Mouse (Mus musculus) monocyte, adult 2 months (primary cell): ENCODE measurements at regions not wholly inside any gene's neighbourhood (a gene's known extent, or its start where the extent isn't known, plus 50 kb on each side); places are given as distances from the start of the nearest gene placed in this dataset.

Source experiments
- DNase-seq, 2 experiments: peaks; one replicate each; pipeline ENCODE4 v3.0.0; 2022; ENCODE audit warnings: low spot score in 2 of 2, low read depth in 1 of 2

DNA sequence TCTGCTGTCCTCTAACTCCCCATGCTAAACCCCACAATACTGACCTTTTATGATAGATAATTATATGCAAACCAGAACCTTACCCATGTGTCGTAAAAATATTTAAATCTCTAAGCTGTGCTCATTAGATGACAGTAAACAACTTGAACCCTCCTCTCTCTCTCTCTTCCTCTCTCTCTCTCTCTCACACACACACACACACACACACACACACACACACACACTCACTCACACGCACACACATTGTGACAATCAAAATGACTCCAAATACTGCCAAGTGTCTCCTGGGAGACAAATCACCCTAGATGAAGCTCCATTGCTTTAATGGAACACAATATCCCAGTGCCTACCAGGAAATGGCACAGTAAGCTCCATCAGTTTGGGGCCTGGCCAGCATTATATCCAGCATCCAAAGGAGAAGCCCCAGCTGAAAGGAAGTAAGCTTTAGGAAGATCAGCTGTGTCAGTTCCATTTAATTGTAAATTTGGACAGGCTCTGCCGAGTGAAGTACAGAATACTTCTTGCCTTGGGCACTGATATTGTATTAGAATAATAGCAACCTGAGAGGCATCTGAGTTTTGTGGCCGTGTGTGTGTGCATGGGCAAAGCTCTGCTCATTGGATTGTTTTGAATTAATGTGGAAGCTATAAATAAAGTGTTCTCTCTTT is 220.7 kb downstream of the Fam84b start:
- DNase-seq: no peak

DNA sequence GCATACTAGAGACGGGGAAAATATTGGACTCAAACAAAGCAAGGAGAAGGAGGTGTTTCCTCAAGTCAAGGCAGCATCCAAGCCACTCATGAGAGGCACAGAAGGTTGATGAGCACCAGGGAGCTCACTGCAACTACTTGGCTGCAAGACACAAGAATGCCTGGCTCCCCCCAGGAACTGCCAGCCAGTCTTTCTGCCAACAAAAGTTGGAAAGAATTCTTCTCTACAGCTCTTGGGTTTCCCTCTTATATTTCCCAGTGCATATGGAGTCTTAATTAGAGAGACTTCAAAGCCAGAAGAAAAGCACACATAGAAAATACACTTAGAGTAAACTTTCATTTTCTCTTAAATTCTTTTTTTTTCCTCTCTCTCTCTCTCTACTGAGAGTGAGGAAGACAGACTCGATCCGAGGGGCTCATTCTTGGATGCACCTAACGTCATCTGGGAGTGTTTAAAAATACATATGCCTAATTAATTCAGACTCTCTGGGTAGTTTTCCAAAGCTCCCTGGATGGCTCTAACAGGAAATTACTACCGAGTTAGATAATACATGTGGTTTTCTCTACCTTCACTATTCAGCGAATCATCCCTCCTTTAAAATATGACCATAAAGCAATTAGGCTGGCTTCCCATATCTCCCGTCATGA is 222.7 kb downstream of the Fam84b start:
- DNase-seq: no peak

DNA sequence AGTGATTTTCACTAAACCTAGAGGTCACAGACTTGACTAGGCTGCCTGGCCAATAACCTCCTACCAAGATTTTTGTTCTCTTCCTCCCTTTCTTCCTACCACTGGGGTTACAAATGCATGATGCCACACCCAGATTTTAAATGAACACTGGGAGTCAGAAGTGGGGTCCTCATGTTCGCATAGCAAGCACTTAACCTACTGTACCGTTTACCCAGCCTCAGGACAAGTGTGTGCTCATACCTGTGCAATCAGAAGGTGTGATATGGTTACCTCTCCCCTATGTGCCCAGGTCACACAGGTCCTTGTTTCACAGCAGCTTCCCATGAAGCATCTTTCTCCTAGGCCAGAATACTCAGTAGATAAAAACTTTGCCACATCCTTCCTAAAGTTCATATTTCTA is 234.8 kb downstream of the Fam84b start:
- no peak for DNase-seq

DNA sequence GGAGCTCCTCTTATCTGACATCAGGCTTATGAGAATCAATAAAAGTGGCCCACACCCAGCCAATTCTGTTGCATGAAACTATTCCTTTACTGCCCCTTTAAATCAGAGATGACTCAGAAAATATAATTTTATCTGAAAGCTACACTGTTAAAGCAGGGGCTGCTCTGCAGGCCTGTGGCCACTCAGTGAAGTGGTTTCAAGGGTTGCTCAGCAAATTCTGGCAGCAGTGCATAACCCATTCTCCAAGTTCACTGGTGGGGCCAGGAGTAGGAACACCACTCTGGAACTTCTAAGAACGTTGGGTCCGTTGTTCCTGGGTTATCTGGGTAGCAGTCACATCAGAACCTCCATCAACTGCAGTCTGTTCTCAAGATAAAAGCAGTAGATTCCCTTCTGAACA is 236.2 kb downstream of the Fam84b start:
- DNase-seq: no peak

DNA sequence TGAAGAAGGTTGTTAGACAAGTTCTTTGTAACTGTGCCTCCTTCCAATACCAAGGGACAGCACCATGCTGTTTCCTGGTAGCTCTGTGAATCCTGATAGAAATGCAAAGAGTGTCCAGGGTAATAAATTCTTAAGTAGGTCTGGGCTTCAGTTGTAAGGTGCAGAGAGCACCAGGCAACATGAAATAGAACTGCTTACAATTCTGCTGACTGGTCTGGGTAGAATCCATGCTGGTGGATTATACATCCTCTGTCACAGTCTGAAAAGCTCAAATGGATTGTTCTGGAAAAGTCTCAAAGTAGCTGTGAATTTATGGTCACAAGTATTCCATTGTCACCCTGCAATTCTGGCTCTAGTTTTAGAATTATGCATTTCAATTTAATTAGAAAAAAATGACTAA is 251.7 kb downstream of the Fam84b start:
- no peak for DNase-seq

DNA sequence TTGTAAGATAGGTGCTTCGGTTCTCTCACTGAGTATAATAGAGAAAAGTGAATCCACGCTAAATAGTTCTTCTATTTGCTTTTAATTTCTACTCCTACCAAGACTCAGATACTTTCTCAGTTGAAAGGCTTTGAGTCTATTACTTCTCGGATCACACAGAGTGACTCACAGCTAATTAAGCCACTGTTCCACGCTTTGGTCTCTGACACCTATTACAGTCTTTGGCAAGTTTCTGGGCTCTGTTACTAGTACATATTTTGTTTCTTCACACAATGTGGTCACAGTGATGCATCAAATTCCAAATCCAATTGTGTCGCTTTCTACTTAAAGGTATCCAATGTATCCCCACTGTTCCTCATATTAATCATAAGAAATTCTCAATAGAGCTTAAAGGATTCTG is 276.5 kb downstream of the Fam84b start:
- DNase-seq: no peak

DNA sequence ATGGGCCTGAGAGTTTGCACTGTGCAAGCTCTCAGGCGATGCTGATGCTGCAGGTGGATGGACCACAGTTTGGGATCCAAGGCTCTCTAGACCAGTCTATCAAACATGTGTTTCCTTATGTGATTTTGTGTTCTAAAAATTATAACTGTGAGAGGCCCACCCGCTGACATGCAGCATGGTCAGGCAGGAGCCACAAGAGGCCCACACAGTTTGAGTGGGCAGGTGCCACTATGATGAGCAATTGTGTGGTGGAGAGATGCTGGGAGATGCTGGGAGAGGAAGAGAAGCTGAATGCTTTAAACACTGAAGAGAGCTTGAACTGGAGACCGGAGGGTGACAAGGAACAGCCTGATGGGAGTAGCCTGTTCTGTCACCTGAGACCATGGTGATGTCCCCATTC is 287.3 kb downstream of the Fam84b start:
- DNase-seq: no peak

DNA sequence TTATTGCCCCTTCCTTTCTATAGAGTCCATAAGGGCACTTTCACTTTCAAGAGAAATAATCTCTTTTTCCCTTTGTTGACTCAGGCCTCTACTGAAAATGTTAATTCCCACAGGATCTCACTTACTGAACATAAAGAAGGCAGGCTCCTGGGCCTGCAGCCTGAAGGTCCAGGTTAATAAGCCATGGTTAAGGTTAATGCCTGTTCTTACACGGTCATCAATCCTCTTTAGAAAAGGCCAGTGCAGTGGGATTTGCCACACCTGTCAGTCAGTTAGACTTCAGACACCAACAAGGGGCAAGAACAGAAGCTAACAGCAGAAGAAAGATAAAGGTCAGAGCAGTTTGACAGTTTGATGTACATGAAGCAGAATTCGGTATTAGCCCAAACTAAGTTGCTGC is 288.6 kb downstream of the Fam84b start:
- DNase-seq: no peak

DNA sequence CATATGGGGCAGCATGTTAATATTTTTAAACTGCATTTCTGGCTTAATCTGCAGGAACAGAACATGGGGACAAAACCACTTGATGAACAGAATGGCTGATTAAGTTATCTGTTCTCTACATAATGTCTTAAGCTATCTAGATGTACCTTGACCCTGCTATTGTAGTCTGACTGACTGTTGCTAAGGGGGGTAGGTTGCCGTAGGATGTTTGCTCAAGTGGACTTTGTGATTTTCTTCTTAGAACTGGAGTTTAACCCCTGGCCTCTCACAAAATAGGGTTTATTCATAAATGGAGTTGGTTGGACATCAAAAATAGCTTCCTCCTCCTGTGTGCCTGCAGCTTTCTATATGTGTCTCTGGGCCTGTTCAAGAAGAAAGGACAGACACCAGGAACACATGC is 292.9 kb downstream of the Fam84b start:
- DNase-seq: no peak

DNA sequence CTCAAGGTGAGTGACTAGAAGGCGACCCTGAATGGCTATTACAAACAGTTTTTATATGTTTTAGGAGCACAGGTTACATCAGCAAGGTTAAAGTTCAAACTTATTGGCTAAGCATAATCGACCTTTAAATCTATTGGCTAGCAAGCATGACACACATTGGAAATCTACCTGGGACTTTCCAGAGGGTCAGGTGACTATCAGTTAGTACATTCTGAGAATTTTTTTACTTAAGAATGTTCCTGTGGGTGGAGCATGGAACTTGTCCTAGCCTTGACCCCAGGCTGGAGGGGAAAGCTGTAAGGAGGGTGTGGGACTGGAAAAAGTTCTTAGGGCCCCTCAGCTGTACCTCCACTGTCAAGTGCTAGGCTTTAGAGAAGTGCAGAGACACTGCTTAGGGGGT is 297.9 kb downstream of the Fam84b start:
- DNase-seq: no peak

DNA sequence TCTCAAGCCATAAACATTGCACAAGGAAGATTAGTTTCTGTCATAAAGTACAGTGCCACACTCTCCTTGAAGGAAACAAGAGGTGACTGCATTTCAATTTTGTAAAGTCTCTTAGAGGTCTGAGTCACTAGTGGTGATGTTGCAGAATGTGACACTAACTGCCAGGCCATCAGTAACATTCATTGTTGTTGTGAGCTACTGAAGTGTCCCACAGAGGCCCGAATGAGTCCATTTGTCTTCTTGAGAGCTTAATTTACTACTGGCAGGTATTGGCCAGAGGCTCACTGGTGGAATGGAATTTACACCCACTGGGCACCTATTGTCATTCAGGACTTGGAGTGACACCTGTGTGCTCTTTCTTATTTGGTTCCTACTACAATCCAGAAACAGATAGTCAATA is 299.0 kb downstream of the Fam84b start:
- DNase-seq: no peak

DNA sequence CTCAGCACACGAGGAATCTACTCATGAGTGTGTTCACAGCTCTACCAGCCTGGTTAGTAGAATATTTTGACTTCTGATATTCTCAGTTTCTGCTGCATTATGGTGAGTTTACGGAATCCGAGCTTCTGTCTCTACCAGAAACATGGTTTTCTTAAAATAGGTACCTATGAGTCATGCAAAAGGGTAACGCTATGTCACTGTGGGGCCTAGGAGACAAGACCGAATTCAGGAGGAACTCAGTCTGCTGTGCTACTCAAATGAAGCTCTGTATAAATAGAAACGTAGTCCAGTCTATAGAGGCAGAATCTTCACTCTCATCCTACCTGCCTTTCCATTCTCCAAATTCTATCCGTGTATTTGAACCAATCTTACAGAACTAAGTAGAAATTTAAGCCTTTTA is 305.5 kb downstream of the Fam84b start:
- DNase-seq: no peak

DNA sequence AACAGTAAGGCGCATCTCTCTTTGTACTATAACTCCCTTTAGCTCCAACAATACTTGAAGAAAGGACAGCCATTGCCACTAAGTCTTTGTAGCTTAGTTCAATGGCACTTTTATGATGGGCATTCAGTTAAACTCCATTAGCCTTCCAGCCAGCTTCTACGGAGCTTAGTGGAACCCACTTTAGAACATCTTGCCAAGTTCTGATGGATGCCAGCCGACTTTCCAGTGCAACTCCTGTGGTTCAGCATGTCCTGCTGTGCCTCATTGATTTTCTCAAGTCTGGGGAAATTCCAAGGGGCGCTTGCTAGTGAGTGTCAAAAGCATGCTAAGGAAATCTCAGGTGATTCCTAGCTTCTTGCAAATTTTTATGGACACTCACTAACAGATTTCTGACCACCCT is 316.4 kb downstream of the Fam84b start:
- no peak for DNase-seq

DNA sequence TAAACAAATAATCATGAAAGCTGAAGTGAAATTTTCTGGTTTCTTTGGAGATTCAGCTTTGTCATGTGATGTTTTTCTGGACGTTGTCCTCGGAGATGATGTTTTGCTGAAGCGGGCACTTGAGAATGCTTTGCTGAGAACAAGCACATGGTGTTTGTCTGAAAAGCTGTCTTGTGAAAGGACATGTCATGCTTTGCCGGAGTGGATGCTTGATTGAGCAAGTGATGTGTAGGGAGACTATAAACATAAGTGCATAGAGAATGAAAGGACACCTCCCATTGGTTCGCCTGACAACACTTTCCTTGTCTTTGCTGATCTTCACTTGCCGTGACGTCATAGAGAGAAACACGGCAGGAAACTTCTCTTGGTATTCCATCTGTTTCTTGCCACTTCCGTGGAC is 318.9 kb downstream of the Fam84b start:
- no peak for DNase-seq

DNA sequence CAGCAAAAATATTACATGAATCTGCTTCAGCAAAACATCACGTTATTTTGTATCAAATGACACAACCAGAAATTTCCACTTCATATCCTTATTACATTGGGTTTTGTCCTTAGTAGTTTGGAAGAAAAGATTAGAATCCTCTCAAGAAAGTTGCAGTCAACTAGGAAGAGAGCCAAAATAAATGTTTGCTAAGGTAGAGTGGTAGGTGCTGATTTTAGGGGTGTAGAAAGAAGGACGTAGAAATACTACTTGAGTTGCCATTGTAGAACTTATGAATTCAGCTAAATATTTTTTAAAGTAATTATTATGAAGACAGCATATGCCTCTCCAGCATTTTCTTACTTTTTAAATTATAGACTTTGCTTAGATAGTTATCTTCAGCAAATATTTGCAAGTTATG is 336.8 kb downstream of the Fam84b start:
- no peak for DNase-seq

DNA sequence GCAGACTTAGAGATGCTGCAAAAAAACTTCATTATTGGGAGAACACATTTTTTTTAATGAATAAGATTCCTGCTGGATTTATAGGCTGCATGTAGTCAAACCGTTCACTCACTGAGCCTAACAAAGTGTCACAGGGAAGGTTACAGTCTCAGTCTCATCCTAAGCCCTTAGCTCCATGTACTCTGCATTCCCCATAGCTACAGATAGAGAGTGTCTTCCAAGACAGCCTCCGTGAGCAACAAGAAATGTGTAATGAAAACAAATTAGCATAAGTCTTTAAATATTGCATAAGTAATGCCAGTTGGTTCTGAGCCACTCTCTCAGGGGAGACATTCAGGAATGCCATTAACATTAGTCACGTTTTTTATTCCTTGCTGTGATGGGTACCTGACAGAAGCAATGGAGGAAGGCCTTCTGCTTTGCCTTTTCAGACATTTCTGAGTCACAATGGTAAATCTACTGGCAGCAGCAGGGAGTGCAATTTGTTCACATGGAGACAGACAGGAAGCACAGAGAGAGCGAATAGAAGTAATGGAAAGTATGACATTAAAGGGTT is 376.7 kb downstream of the Fam84b start:
- DNase-seq: no peak

DNA sequence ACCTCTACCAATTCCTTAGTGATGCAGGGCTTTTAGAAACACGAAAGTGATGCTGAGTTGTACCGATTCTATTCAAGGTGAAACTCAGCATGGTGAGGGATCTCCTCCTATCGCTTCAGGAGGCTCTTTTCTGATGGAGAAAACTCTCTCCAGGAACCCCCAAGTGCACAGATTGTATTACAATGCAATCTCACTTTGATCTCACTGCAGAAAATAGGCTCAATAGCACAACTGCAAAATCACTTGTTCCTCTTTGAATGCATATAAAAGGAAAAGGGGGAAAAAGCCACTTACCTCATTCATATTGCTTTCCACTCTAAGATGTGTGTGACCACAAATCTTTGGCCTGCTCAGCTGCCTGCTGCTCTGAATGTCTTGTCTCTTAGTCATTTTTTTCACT is 378.5 kb downstream of the Fam84b start:
- no peak for DNase-seq

DNA sequence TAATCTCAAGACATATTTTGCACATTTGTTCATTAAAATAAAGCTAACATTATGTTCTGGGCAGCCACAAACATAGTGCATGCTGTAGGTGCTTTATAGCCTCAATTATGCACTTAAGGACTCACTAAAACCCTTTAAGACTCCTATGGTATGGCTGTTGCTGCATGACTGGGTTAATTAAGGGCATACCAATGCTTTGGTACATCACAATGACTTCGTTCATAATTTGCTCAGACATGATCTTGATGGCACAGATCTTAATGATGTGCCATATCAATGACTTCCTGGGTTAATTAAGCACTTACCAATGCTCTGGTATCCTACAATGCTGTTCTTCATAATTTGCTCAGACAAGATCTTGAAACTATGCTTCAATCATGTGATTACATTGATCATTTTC is 415.5 kb upstream of the 4933412E24Rik start:
- no peak for DNase-seq

DNA sequence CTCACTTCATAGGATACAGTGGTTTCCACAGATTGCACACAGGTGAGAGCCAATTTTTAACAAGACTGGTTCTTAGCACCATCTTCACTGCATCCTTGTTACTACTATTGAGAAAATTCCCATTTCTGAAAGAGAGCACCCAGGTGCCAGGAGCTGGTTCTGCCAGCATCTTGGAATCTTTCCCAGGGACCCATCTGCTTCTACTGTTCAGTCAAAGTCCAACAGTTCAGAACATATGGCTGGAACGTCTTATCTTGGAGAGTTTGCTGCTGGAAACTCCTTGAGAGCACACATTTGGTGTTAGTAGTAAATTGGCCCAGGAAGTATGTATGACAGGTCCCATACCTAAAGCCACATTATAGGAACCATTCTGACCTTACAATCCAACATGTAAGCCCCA is 402.7 kb upstream of the 4933412E24Rik start:
- DNase-seq: no peak

DNA sequence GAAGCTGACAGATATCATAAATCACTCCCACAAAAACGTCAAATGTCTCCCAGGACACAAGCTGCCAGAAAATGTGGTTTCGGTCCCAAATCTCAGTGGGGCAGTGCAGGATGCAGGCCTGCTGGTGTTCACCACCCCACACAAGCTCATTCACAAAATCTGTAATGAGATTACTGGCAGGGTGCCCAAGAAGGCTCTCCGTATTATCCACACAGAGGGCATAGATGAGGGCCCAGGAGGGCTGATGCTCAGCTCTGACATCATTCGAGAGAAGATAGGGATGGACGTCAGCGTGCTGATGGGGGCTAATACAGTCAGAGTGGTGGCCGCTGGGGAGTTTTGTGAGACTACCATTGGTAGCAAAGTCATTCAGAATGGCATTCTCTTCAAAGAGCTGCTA is 375.9 kb upstream of the 4933412E24Rik start:
- no peak for DNase-seq

DNA sequence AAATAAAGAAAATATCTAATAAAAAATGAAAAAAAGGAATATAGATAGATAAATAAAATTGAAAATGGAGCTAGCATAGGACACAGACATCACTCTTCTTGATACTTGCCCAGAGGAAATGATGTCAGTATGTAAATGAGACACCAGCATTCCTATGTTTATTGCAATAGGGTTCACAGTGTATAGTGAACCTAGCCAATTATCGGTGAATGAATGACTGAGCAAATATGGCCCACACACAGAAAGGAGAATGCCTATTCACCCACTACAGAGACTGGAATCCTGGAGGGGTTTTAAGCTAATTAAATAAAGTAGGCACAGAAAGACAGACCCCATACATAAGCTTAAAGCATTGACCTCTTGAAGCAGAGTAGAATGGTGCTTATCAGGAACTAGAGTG is 373.9 kb upstream of the 4933412E24Rik start:
- DNase-seq: no peak

DNA sequence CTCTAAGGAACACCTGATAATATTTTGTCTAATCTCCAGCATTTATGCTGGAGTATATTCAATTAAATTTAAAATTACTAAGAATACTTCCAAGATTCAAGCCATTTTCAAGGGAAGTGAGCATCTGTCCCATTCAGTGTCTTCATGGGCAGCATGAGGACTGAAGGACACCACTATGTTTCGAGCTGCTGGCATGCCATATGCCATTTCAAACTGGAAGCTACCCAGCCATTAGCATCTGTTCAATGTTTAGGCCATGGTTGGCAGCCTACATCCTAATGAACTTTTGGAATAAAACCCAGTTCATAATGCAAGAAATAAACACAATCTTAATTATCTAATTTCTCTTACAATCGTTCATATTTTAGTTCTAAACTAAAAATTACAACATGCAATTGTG is 371.5 kb upstream of the 4933412E24Rik start:
- no peak for DNase-seq
